Mouse (Mus musculus) neural tube, embryonic 11.5 days (tissue): ENCODE results near the gene Mmp19. TPM values are rescaled to one million over a fixed set of nuclear protein-coding genes. Genes with fewer than 3 reads are reported as not detected.

ENCODE experiments used
- ATAC-seq: fragments of 200-750 bp; cut with Nextera tagmentation; 2 replicates; pipeline ENCODE4 v1.8.0; 2017; ENCODE audit warnings: moderate number of reproducible peaks, mild to moderate bottlenecking, moderate TSS enrichment, moderate library complexity; ENCODE audit not compliant: insufficient read depth, low FRiP score, low TSS enrichment
- DNase-seq: peaks from one replicate; pipeline ENCODE4 v3.0.0-alpha.2; 2015; ENCODE audit warnings: low spot score
- H3K27ac ChIP-seq: fragments of 300-500 bp; sonication (generic); 2 replicates; pipeline ENCODE4 v1.5.1; 2014; ENCODE audit warnings: low read depth, mild to moderate bottlenecking, low read length
- H3K27me3 ChIP-seq: fragments of 300-500 bp; sonication (generic); 2 replicates; pipeline ENCODE4 v1.6.1; 2014; ENCODE audit warnings: mild to moderate bottlenecking, low read length, mixed read lengths; ENCODE audit not compliant: control insufficient read depth, insufficient read depth
- H3K36me3 ChIP-seq: fragments of 300-500 bp; sonication (generic); 2 replicates; pipeline ENCODE4 v1.6.1; 2014; ENCODE audit warnings: mild to moderate bottlenecking, low read length, moderate library complexity, mixed read lengths; ENCODE audit not compliant: control insufficient read depth, insufficient read depth
- H3K4me1 ChIP-seq: fragments of 300-500 bp; sonication (generic); 2 replicates; pipeline ENCODE4 v1.6.1; 2014; ENCODE audit warnings: low read length, mixed read lengths; ENCODE audit not compliant: control insufficient read depth, insufficient read depth
- H3K4me2 ChIP-seq: fragments of 300-500 bp; sonication (generic); 2 replicates; pipeline ENCODE4 v1.6.1; 2014; ENCODE audit warnings: low read depth, mild to moderate bottlenecking, moderate library complexity
- H3K4me3 ChIP-seq: fragments of 300-500 bp; sonication (generic); 2 replicates; pipeline ENCODE4 v1.5.1; 2014; ENCODE audit warnings: low read depth, low read length
- H3K9ac ChIP-seq: fragments of 300-500 bp; sonication (generic); 2 replicates; pipeline ENCODE4 v1.6.1; 2014; ENCODE audit warnings: mild to moderate bottlenecking, low read length
- H3K9me3 ChIP-seq: fragments of 300-500 bp; sonication (generic); 2 replicates; pipeline ENCODE4 v1.6.1; 2016; ENCODE audit warnings: low read length; ENCODE audit not compliant: control insufficient read depth
- WGBS: fragments of 180-500 bp; shearing (Covaris S2); extraction: QIAGEN DNeasy Blood & Tissue Kit; methylation state at CpG from one replicate; pipeline ENCODE4 v1.1.7; 2014; 5-methylcytosine and 5-hydroxymethylcytosine counted together
- polyA plus RNA-seq: library from polyadenylated mRNA; unstranded; fragments of >200 nt; fragmentation: Nextera tagmentation; extraction: Ambion mirVana; gene quantifications from 2 replicates; pipeline ENCODE4 v1.2.1, GENCODE M21; 2014

The Mmp19 gene
- 0.32 and 0.41 TPM in 2 replicates for polyA plus RNA-seq

DNA sequence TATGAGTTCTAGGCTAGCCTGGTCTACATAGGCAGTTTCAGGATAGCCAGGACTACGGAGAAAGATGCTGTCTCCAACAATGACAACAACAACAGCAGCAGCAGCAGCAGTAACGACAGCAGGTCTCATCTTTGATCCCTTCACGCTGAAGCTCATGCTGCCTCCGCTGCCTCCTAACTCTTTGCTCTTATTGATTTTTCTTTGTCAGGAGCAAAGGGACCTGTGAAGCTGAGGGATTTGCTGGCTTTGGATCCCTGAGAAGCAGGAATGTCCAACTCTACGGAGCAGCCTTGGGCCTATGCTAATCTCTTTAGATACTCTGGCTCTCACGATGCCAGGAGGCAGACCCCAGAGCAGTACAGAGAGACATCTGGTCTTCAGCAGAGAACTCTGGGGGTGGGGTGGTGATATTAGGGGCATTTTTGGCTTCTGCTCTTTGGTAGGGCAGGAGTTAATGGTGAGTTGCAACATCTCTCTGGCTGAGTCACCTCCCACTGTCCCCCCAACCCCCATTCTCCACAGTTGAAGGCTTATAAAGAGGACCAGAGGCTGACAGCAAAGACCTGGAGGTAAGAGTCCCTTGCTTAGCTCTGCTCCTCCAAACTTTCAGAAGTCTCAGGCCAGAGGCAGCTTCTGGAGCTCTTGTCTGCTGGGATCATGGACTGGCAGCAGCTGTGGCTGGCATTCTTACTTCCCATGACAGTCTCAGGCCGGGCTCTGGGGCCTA is at the start of gene Mmp19:
Mmp19 (plus strand) TSS at position 513 of the 727 bp plus-strand sequence.
- Histone ChIP-seq H3K27ac (no peak within 1 kb of the TSS), H3K4me2 (no peak within 1 kb of the TSS), H3K36me3 (no peaks in the 10 kb centered on the region), H3K9ac (no peak within 1 kb of the TSS), H3K4me3 (no peak within 1 kb of the TSS), H3K4me1 (no peaks in the 10 kb centered on the region), H3K27me3 (no peaks in the 10 kb centered on the region), H3K9me3 (no peaks in the 10 kb centered on the region)
- WGBS, result 75% methylated on average over 7 of the region's 7 CpGs
- ATAC-seq, result no peak
- DNase-seq, result no peak

DNA sequence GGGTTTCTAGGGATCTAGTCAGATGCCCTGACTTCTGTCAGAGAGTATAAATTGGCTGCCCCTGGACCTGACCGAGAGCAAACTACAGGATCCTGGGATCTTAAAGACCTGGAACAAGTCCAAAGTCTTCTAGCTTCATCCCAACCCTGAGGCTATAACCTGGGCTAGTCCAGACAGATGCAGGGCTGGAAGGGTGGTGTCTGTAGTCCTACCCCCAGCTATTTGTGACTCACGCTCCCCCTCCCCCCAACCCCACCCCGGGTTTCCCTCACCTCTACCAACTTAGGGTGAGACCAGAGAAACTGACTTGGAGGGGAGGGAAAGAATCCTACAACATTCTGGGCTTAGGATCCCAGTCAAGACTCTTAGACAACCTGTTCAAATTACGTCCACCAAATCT is 48.1 kb upstream of the Mmp19 start:
- H3K9ac ChIP-seq, result no peak overlapping the region
- no peak for ATAC-seq
- DNase-seq, result no peak
- 39% methylated on average over 4 of the region's 4 CpGs for WGBS
- no peaks in the 10 kb centered on the region for H3K9me3 ChIP-seq
- H3K4me3 ChIP-seq, result no peak overlapping the region
- peaks cover 3% of the 10 kb centered on the region; the same call in 1 of the 2 replicates for H3K4me1 ChIP-seq
- no peaks in the 10 kb centered on the region for H3K36me3 ChIP-seq
- no peak overlapping the region for H3K27ac ChIP-seq
- H3K4me2 ChIP-seq, result no peak overlapping the region
- peaks cover 23% of the 10 kb centered on the region for H3K27me3 ChIP-seq

DNA sequence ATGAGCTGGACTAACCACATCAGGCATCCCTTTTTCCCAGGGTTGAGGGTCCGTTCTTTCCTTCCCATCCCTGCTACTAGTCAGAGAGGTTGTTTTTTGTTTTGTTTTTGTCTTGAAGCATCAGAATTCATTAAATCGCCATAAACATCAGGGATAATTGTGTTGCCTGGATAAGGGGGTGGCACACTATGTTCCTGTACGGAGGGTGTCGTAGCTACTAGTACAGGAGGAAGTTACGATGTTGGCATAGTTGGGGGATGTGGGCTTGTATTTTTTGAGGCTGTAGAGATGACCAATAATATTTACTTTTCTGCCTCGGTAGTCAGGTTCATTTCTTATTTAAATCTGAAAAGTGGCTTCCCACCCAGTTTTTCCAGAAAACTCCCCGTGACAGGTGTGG is 47.5 kb upstream of the Mmp19 start:
- Histone ChIP-seq H3K27ac (no peak overlapping the region), H3K4me3 (peak overlapping the region; percentile 55), H3K4me2 (peak overlapping the region; percentile 95), H3K9me3 (no peaks in the 10 kb centered on the region), H3K9ac (no peak overlapping the region), H3K27me3 (peaks cover 23% of the 10 kb centered on the region), H3K36me3 (no peaks in the 10 kb centered on the region), H3K4me1 (0 out of 2 replicates have a peak, but pooled peaks cover 3% of the 10 kb centered on the region)
- ATAC-seq (no peak), DNase-seq (no peak)
- 4% methylated on average over 7 of the region's 7 CpGs for WGBS

GRCm38 (mm10) chr10:128743791-128744191 is 46.9 kb upstream of the Mmp19 start:
- H3K27me3 ChIP-seq, result peaks cover 23% of the 10 kb centered on the region
- H3K9me3 ChIP-seq, result no peaks in the 10 kb centered on the region
- peak overlapping the region; percentile 72 for H3K9ac ChIP-seq
- ATAC-seq (no peak), DNase-seq (peak; percentile 54)
- peak overlapping the region; percentile 55 for H3K4me3 ChIP-seq
- H3K36me3 ChIP-seq, result no peaks in the 10 kb centered on the region
- H3K4me2 ChIP-seq, result peak overlapping the region; percentile 95
- no peak overlapping the region for H3K27ac ChIP-seq
- peaks cover 3% of the 10 kb centered on the region; the same call in 1 of the 2 replicates for H3K4me1 ChIP-seq
- under 1% methylated on average over 35 of the region's 37 CpGs for WGBS

DNA sequence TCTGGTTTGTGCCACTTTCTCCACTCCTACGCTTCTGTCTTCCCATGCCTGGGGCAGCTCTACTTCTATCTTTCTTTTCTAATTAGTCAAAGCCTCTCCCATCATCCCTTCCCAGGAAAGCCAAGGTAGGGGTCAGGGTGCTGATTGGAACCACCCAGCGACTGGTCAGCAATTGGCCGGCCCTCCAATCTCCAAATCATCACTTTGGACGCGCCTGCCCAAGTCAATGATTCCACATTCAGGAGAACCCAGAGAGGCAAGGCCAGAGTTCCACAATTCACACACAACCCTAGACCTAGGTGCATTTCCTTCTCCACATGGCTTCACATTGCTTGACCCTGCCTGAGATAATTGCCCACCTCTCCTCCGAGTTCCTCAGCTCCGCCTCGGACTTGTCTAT is 46.5 kb upstream of the Mmp19 start:
- Histone ChIP-seq H3K9ac (peak overlapping the region; percentile 72), H3K4me3 (peak overlapping the region; percentile 55), H3K36me3 (no peaks in the 10 kb centered on the region), H3K4me1 (peaks cover 7% of the 10 kb centered on the region; the same call in 1 of the 2 replicates), H3K27me3 (peaks cover 23% of the 10 kb centered on the region), H3K9me3 (no peaks in the 10 kb centered on the region), H3K27ac (no peak overlapping the region), H3K4me2 (peak overlapping the region; percentile 95)
- ATAC-seq (no peak), DNase-seq (peak; percentile 14)
- 15% methylated on average over 8 of the region's 8 CpGs for WGBS

- no peak for DNase-seq
- peaks cover 23% of the 10 kb centered on the region for H3K27me3 ChIP-seq
Measured at GRCm38 (mm10) chr10:128744680-128745601, 45.8 kb upstream of the Mmp19 start, which contains the start of gene Dgka. Gene Dgka, minus strand, starts transcription at chr10:128744855.

GRCm38 (mm10) chr10:128745946-128746613 is 44.6 kb upstream of the Mmp19 start:
- Histone ChIP-seq H3K9me3 (no peaks in the 10 kb centered on the region), H3K4me2 (no peak overlapping the region), H3K27ac (no peak overlapping the region), H3K4me1 (peaks cover 12% of the 10 kb centered on the region), H3K27me3 (peaks cover 23% of the 10 kb centered on the region), H3K4me3 (no peak overlapping the region), H3K9ac (no peak overlapping the region), H3K36me3 (no peaks in the 10 kb centered on the region)
- ATAC-seq, result no peak
- 95% methylated on average over 10 of the region's 10 CpGs for WGBS
- DNase-seq, result no peak

More at GRCm38 (mm10) chr10:128744680-128745601, 45.8 kb upstream of the Mmp19 start, which contains the start of gene Dgka:
- Histone ChIP-seq H3K27ac (no peak within 1 kb of the TSS), H3K4me1 (peaks cover 12% of the 10 kb centered on the region), H3K9me3 (no peaks in the 10 kb centered on the region), H3K36me3 (no peaks in the 10 kb centered on the region), H3K9ac (peak within 1 kb of the TSS; percentile 72), H3K4me3 (peak within 1 kb of the TSS; percentile 55), H3K4me2 (peak within 1 kb of the TSS; percentile 95)
- no peak for ATAC-seq
- 21% methylated on average over 18 of the region's 18 CpGs for WGBS

DNA sequence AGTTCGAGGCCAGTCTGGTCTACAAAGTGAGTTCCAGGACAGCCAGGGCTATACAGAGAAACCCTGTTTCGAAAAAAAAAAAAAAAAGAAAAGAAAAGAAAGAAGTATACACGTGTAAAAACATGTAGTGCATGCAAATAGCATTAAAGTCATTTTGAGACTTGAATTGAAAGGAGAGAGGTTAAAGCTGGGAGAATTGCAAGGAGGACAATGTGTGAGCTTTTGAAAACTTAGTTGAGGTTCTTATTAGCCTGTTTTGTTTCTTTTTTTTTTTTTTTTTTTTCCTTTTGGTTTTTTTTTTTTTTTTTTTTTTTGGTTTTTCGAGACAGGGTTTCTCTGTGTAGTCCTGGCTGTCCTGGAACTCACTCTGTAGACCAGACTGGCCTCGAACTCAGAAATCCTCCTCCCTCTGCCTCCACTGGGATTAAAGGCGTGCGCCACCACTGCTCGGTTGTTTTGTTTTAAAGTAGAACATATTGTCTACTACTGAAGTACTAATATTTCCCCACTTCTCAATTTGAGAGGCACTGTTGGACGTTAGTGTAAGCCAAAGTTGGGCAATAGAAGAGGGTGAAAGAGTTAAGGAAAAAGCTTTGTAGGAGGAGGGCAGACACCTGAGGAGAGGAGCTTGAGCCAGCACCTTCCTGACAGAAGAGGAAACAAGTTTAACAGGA is 43.6 kb upstream of the Mmp19 start:
- no peaks in the 10 kb centered on the region for H3K36me3 ChIP-seq
- peak overlapping the region; percentile 72 for H3K4me3 ChIP-seq
- no peaks in the 10 kb centered on the region for H3K9me3 ChIP-seq
- ATAC-seq, result no peak
- H3K4me1 ChIP-seq, result peaks cover 12% of the 10 kb centered on the region
- H3K27ac ChIP-seq, result peak overlapping the region; percentile 86; the same call in 1 of the 2 replicates
- DNase-seq, result peak; percentile 19
- peak overlapping the region; percentile 62 for H3K4me2 ChIP-seq
- peak overlapping the region; percentile 78 for H3K9ac ChIP-seq
- peaks cover 21% of the 10 kb centered on the region for H3K27me3 ChIP-seq
- 53% methylated on average over 8 of the region's 9 CpGs for WGBS
